Mouse (Mus musculus): Measurements from ENCODE around the gene Lrrc75b.
"Not testable (repeated sequence)": the region's sequence is repeated elsewhere in the genome, so short reads cannot be mapped to it uniquely, and the experiment has no call there.

Gene Lrrc75b

DNA sequence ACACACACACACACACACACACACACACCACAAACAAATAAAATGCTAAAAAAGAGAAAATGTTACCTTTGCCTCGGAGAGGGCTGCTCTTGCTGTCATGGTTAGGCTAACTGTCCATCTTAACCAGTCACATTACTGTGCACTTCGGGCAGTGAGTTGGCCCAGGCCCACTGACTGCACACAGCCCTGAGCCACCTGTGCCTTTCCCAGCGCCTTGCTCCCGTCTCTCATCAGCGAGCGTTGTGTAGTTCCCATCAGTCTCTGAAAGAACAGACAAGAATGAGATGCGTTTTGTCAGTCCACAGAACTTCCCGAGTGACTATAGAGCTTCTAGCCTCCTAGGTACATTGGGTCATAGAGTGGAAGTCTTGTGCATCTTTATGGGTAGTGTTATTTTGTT lies 25.9 kb downstream of the Lrrc75b start:
- DNase-seq (ENCODE audit: low read depth, low spot score): no peak

DNA sequence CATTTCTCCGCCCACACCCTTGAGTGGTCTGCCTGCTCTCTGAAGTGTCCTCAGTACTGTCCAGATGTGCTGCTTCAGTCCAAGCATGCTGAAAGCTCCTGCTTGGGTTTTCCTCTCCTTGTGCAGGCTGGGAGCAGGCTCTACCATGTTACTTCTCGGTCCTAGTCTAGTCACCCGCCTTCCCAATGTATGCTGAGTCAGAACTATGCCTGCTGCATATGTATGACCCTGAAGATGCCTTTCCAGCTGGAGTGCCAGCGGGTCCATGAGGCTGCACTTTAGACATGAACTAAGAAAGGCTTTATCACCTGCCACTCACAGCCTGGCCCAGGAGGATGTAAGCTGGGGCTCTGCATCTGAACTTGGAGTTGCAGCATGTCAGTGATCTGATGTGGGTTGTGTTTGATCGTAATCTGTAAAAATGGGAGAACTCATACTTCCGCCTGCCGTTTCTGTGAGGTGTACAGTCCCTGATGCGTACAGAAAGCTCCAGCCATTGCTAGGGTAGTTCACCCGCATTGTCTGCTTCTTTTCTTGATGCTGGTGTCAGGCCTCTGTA lies 28.5 kb downstream of the Lrrc75b start:
- DNase-seq (ENCODE audit: low read depth, low spot score): no peak

DNA sequence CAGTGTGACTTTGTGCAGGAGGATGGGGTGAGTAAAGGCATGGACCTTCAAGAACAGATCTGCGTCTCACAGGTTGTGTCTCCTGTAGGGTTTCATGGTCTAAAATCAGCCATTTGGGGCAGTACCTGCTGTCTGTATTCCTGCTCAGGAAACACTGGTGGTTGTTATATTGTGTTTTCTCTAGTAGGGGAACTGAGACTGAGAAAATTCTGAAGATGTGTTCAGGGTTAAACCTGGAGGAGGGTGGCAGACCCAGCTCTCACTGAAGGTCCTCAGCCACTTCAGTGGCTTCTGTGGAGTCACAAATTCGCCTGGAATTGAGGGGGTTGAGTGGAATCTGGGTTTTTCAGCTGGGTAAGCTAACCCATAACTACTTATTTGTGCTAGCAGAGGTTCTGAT lies 29.8 kb downstream of the Lrrc75b start:
- no peak for DNase-seq (ENCODE audit: low read depth, low spot score)

DNA sequence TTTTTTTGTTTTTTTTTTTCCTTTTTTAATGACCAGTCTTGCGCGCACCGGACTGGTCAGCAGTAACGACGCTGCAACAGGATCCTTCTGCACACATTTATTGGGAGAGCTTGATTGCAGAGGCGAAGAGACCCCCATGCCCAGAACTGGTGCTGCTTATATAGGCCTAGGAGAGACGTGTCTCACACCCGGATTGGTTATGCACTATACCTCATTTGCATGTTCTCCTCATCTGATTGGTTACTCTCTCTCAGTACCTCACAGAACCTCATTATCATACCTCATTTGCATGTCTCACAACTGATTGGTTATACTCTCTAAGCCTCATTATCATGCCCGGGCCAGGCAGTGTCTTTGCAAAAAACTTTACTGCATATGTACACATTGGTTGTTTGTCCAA lies 34.7 kb downstream of the Lrrc75b start:
- DNase-seq (ENCODE audit: low read depth, low spot score): not testable (repeated sequence)

DNA sequence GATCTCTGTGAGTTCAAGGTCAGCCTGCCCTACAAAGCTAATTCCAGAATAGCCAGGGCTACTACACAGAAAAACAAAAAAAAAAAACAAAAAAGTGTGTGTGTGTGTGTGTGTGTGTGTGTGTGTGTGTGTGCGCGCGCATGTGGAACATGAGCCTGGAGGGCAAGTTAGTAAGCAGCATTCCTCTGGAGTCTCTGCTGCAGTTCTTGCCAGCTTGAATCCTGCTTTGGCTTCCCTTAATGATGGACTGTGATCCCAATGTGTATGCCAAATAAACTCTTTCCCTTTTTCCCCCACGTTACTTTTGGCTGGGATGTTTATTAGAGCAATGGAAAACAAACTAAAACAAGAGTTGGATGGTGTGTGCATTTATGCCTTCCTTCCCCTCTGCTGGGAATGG lies 38.5 kb downstream of the Lrrc75b start:
- no peak for DNase-seq (ENCODE audit: low read depth, low spot score)

DNA sequence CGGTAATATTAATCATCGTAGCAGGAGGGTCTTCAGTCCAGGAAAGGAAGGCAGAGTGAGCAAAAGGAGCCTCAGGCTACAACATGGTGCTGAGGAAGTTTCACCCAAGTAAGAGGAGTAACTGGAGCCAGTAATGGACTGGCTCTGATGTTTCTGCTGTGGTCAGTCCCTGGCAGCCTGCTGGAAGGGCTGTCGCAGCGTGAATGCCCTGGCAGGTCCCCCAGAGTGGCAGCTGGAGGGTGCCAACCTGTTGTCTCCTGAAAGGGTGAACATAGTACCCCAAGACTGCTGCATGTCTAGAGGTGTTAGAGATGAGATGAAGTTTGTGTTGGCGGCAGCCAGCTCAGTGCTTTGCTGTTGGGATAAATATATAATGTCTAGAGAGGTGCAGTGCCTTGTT lies 39.5 kb downstream of the Lrrc75b start:
- DNase-seq (ENCODE audit: low read depth, low spot score): no peak

DNA sequence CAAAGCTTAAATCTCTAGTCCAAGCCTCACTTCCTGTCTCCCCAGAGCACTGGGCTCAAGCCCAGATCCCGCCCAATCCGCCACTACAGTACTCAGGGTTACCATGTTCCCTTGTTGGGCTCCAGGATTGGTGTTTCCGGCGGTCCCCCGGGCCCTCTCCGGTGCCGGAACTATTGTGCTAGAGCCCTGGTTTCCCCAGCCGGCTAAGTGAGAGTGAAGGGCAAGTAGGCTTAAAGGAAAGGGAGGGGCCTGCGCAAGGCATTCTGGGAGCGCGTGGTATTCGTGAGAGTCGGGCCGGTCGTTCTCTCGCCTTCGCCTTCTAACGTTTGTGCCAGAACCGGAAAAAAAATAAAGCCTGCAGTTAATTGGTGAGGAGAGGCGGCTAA lies 42.4 kb downstream of the Lrrc75b start, which contains the start of gene Gucd1:
Gucd1 (minus strand) TSS at position 215 of the 386 bp plus-strand sequence.
- peak; percentile 97 for DNase-seq (ENCODE audit: low read depth, low spot score)

DNA sequence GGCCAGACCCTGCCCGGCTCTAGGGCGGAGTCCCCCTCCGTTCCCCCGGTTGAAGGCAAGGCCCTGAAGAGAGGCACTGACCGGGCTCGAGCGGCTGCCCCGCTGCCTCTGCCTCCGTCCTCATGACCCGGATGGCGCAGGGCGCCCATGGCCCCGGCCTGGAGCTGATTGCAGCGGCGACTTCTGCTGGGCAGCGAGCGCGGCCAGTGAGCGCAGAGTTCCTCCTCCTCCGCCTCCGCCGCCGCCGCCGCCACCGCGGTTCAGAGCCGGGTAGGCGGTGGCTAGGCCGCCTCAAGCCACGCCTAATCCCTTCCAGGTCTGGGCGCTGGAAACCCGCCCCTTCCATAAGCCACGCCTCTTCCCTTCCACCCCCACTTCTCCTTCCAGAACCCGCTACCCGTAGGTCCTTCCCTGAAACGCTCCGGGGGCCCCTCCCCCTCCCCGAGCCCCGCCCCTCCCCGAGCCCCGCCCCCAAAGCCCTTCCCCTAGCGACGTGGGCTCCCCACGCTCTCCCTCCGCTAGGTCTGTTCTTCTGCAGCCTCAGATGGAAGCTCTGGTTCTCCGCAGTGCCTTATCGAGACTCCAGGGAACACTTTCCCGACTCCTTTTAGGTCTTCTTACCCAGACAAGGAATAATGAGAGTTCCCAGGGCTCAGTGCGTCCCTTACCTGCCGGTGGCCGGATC lies 42.9 kb downstream of the Lrrc75b start, which contains the start of gene Snrpd3:
Snrpd3 (plus strand) TSS at position 479 of the 685 bp plus-strand sequence.
- DNase-seq (ENCODE audit: low read depth, low spot score): peak; percentile 97

DNA sequence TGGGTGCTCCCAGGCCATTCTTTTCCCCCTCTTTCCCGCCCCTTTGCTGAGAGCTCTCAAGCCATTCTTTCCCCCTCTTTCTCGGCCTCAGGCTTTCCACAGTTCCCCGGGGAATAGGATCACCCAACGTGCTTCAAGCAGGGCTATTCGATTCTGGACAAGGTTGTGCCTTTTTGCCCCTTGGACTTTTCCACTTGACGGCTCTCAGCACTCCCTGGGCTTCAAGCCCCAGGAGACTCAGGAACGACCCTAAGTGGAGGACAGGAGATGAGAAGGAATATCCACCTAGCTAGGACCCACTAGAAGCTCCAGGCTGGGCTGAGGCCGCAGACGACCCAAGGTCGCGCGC lies 43.4 kb downstream of the Lrrc75b start:
- no peak for DNase-seq (ENCODE audit: low read depth, low spot score)

DNA sequence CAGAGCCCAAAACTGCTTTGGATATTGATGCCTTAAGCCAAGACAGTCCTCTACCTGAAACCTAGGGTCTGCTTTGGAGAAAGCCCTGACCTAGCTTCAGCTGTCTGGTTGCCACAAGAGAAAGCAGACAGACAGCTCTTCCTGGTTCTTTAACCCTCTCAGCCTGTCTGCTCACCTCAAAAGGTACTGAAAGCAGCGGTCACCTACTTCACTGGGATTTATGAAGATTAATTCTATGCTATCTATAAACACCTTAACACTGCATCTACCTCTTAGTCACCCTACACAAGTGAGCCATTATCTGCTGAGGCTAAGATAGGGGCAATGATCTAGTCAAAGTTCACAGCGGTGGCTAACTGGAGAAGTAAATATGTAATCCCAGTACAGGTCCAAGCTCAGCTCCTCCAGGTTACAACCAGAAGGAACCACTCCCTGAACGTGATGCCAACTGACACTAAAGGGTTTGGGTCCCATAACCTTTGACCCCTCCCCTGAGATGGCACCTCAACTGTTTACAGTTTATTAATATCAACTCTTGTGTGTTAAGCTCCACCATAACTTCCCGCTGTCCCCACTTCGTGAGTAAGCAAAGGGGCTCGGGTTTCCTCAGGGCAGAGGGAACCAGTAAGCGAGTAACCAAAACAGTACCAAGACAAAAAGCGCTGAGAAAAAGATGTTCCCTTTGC lies 43.9 kb downstream of the Lrrc75b start:
- no peak for DNase-seq (ENCODE audit: low read depth, low spot score)

DNA sequence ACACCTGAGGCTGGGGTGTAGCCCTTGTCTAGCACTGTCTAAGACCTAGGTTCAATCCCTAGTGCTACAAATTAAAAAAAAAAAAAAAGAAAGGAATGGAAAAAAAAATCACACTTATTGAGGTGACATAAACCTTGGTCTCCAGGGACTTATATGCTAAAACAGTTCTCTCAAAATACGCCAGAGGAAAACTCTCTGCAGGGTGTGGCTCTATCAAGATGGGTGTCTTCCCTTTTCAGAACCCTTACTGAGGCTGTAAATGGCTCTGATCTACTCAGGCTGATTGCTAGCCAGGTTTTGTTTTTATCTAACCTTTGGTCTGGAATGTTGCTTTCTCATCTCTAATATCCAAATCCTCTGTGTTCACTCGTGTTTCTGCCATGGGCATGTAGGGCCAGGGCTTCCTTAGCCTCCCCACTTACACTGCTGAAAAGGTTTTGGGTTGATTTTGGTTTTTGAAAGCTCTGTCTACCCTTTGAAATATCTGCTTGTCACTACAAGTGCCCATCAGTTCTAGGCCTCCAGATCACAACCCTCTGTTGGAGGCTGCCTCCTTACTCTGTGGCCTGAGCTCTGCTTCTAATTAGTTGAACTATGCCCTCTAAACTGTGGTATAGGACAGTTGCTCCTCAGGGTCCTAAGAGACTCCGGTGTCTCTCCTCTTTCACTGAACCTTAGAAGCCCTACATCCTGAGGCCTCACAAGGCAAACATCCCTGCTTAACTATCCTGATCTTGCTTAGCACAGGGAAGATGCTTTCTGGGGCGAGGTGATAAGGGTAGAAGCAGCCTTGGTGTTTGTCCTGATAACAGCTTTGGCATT lies 44.7 kb downstream of the Lrrc75b start:
- no peak for DNase-seq (ENCODE audit: low read depth, low spot score)

DNA sequence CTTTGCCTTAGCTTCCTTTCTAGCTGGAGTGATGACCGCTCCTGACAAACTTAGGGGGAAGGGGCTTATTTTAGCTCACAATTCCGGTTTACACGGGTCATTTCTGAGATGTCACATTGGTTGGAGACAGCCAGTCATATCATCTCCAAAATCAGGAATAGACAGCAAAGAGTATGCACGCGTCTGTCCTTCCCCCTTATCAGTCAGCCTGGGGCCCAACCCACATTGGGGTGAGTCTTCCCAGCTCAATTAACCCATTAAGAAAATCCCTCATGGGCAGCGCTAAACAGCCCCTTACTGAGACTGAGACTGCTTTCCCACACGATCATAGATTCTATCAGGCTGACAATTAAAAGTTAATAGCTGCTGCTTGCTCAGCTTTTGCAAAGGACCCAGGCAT lies 45.8 kb downstream of the Lrrc75b start:
- DNase-seq (ENCODE audit: low read depth, low spot score): no peak

DNA sequence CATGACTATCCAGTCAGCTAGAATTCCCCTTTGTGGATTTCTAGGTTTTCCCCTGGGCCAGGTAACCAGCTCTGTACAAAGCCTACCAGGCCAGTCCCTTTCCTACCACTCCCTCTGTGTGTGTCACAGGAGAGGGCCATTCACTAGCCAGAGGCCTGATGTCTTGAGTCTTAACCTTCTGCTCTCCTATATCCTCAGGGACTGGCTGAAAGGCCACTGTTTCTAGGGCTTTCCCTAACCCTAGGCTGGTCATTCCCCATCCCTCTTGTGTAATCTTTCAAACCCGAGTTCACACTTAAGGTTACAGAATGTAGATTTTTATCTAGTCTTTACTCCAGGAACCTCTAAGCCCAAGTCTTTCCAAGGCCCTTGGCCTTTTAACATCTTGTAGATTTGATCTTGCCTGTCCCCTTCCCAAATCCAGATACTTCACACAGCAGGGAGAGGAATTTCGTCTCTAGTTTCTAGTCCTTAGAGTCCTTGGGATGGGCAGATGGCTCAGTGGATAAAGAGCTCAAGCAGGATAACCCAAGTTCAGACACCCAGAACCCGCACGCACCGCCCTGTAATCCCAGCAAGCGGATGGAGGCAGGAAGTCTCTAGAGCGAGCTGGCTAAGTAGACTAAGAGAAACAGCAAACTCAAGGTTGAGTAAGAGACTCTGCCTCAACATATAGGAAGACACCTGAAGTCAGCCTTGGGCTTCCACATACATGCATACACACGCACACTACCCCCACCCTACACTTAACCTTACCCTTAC lies 46.6 kb downstream of the Lrrc75b start:
- no peak for DNase-seq (ENCODE audit: low read depth, low spot score)

DNA sequence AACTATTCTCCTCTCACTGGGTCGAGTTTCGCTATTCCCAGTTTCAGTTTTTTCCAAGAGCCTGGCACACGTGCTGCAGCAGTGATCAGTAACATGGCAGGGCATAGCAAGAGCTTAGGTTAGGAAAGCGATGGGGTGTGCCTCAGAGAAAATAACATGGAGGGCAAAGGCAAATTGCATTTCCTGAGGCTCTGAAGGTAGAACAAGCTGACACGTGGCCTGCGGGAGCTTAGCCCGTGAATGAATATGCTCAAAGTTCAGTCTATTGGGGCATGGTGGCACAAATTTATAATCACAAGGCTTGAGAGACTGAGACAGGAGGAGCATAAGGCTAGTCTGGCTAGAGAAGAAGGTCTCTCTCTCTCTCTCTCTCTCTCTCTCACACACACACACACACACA lies 47.3 kb downstream of the Lrrc75b start:
- DNase-seq (ENCODE audit: low read depth, low spot score): no peak

DNA sequence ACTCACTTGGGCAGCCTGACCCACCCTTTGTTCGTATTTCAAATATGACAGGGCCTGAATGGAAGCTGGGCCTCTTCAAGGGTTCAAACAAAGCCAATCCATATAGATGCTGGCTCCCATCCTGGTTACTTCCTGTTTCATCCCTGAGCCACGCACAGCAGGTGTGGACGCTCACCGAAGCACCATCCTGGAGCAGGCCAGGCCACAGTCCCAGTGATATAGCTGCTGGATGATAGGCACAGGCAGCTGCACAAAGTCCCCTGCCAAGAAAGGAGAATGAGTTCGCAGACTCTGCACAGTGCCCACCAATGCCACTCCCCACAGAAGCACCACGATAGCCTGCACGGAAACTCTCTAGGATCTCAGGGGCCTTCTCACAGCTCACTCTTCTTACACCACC lies 48.2 kb downstream of the Lrrc75b start:
- DNase-seq (ENCODE audit: low read depth, low spot score): no peak

DNA sequence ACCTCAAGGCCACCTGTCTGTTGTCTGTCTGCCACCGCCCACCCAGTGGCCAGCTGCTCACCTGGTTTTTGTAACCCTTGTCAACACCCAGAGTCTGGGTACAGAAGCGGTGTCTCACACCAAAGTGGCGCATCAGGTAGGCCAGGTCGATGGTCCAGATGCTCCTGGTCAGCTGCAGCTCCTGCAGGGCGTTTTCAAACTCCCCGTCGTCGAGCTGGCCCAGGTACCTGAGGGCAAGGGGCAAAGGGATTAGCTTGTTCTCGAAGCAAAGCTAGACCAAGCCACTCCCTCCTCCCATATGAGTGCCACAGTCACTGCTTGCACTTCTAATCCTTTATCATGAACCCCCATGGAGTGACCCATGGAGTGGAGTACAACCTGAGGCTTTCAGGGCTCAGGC lies 49.1 kb downstream of the Lrrc75b start:
- DNase-seq (ENCODE audit: low read depth, low spot score): no peak

DNA sequence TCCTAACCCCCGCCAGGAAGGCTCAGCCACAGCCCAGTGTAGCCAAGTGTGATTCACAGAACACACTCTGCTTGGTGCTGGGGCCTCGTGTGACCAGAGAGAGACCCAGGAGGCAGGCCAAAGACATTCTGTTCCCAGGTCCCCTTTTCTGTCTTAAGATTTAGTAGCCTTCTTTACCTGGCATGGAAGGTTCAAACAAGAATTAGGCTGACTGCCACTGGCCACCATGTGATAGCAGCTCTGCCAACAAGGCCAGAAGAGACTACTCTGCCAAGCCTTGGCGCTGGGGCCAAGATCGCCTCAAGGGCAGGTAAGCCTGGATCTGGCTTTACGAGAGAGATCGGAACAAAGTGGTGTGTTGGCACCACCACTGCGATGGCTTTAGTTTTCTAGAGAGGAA lies 49.7 kb downstream of the Lrrc75b start:
- DNase-seq (ENCODE audit: low read depth, low spot score): no peak

DNA sequence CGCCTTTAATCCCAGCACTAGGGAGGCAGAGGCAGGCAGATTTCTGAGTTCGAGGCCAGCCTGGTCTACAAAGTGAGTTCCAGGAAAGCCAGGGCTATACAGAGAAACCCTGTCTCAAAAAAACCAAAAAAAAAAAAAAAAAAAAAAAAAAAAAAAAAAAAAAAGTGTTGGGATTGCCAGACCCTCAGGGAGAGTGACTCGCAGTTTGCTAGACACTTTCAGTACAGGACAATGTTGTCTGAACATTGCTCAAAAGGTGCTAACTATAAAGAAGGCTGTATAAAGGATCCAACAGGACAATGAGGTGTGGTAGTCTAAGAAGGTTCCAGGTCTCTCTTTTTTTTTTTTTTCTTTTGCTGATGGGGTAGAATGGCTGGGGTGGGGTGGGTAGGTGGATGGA lies 54.2 kb downstream of the Lrrc75b start:
- DNase-seq (ENCODE audit: low read depth, low spot score): not testable (repeated sequence)

DNA sequence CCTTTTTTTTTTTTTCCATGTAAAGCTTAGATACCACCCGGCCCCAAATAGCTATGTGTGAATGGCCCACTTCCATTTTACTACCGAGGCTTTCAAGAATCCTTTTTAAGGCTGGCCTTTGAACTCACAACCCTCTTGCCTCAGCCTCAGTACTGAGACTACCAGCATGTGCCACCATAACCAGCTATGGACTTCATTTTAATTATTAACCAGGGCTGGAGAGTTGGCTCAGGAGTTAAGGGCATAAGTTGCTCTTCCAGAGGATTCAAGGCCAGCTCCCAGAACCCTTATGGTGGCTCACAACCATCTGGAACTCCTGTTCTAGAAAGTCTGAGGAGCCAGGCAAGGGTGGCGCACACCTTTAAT lies 55.0 kb downstream of the Lrrc75b start:
- DNase-seq (ENCODE audit: low read depth, low spot score): no peak

DNA sequence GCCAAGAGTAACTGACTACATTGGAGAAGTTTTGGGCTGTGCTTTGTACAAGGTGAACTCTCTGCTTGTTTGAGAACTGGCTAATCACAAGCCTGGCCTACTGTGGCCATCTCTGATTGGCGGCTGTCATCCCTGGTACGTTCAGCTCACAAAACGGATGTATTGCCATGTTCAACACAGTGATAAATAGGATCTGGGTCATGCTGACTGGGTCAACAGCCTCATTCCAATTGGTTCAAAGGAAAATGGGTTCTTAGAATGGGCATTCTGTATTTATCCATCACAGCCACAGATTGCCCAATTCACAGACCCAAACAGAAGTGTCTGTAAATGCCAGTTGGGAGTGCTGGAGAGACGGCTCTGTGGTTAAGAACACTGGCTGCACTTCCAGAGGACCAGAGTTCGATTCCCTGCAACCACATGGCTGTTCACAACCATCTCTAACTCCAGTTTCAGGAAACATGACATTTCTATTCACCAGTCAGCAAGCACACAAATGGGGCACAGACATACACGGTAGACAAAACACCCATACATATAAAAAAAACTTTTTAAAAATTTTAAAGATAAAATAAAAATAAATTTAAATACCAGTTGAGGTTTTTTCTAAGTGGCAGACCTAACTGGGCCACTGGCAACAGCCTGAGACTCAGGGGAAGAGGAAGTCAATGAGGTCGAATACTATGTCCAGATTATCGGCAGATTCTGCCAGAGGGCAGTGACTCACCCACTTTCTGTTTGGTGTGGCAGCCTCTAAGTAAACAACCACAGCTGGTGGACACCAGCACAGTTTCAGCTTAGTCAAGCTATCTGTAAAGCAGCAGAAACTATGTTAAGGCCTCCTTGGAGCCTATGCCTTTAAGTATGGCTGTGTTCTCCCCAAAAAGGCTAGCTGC lies 55.6 kb downstream of the Lrrc75b start:
- DNase-seq (ENCODE audit: low read depth, low spot score): no peak

DNA sequence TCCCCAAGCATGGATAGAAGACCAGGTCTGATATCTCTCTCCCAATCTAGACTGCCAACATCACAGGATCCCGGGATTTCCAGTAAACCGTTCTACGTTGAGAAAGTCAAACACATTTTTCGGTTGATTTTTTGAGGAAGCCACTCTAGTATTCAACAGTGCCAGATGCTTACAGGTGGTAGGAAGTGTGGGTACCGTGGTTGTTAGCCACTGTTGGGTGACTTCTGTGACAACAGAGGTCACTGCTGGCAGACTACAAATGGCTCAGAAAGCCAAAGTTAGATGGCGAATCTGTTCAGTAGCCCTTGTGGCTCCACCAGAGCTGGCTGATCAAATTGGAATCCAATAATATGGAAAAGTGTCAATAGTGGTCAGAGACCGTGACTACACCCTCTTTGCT lies 56.4 kb downstream of the Lrrc75b start:
- no peak for DNase-seq (ENCODE audit: low read depth, low spot score)
